Mouse (Mus musculus) embryonic facial prominence, embryonic 13.5 days (tissue): ENCODE data around the gene Wdr62. TPM values are rescaled to one million over a fixed set of nuclear protein-coding genes. Genes with fewer than 3 reads are reported as not detected.
A peak's percentile ranks its signal among the peaks of the same experiment; 100 is the strongest.
"Not testable (repeated sequence)": the region's sequence is repeated elsewhere in the genome, so short reads cannot be mapped to it uniquely, and the experiment has no call there.

ENCODE experiments used
- ATAC-seq: fragments of 200-750 bp; cut with Nextera tagmentation; 2 replicates; pipeline ENCODE4 v1.8.0; 2017; ENCODE audit warnings: low read depth; ENCODE audit not compliant: insufficient number of reproducible peaks, insufficient read depth, low FRiP score, low TSS enrichment
- H3K27ac ChIP-seq: fragments of 300-500 bp; sonication (generic); 2 replicates; pipeline ENCODE4 v1.5.1; 2015; ENCODE audit warnings: moderate library complexity, mild to moderate bottlenecking, inconsistent platforms
- H3K27me3 ChIP-seq: fragments of 300-500 bp; sonication (generic); 2 replicates; pipeline ENCODE4 v1.6.1; 2015; ENCODE audit warnings: mild to moderate bottlenecking, inconsistent platforms
- H3K36me3 ChIP-seq: fragments of 300-500 bp; sonication (generic); 2 replicates; pipeline ENCODE4 v1.6.1; 2015; ENCODE audit warnings: mild to moderate bottlenecking, inconsistent platforms
- H3K4me1 ChIP-seq: fragments of 300-500 bp; sonication (generic); 2 replicates; pipeline ENCODE4 v1.6.1; 2015; ENCODE audit warnings: inconsistent platforms
- H3K4me2 ChIP-seq: fragments of 300-500 bp; sonication (generic); 2 replicates; pipeline ENCODE4 v1.6.1; 2015; ENCODE audit warnings: moderate library complexity, mild to moderate bottlenecking, inconsistent platforms
- H3K4me3 ChIP-seq: fragments of 300-500 bp; sonication (generic); 2 replicates; pipeline ENCODE4 v1.5.1; 2015; ENCODE audit warnings: mild to moderate bottlenecking, inconsistent platforms
- H3K9ac ChIP-seq: fragments of 300-500 bp; sonication (generic); 2 replicates; pipeline ENCODE4 v1.6.1; 2015; ENCODE audit warnings: mild to moderate bottlenecking, inconsistent platforms
- H3K9me3 ChIP-seq: fragments of 300-500 bp; sonication (generic); 2 replicates; pipeline ENCODE4 v1.6.1; 2016; ENCODE audit warnings: inconsistent platforms
- WGBS: fragments of 180-500 bp; shearing (Covaris S2); methylation state at CpG from one replicate; pipeline ENCODE4 v1.1.7; 2015; ENCODE audit warnings: mixed read lengths; 5-methylcytosine and 5-hydroxymethylcytosine counted together
- polyA plus RNA-seq: library from polyadenylated mRNA; unstranded; fragments of >200 nt; fragmentation: Nextera tagmentation; extraction: Ambion mirVana; gene quantifications from 2 replicates; pipeline ENCODE4 v1.2.1, GENCODE M21; 2015

The Wdr62 gene
- polyA plus RNA-seq, 1 experiment from 2014 or later: 6.4 TPM

DNA sequence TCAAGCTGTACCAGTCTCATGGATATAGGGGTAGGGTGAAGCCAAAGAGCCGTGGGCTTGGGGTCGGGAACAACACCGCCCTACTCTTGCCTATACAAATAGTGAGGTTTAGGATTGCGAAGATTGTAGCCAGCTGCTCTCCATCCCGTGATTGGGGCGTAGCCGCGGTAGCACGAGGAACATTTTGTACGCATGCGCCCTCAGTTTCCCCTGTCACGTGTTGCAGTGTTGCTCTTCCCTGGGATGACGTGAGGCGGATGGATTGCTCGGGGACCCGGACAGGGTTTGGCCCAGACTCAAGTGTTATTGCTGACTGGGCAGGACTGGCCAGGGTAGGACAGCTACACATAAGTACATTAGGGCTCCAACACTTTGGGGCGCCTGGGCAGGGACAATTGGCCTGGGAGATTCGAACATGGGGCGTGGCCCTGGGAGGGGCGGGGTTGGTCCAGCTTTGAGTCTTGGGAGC, 485 bp upstream of the Wdr62 start:
- Histone ChIP-seq H3K4me3 (peak overlapping the region; percentile 81), H3K36me3 (no peaks in the 10 kb centered on the region), H3K27me3 (no peaks in the 10 kb centered on the region), H3K9ac (peak overlapping the region; percentile 68), H3K27ac (peak overlapping the region; percentile 97), H3K9me3 (no peaks in the 10 kb centered on the region), H3K4me1 (peaks cover 12% of the 10 kb centered on the region), H3K4me2 (peak overlapping the region; percentile 85)
- peak; percentile 86 for ATAC-seq
- WGBS: under 1% methylated on average over 20 of the region's 20 CpGs

DNA sequence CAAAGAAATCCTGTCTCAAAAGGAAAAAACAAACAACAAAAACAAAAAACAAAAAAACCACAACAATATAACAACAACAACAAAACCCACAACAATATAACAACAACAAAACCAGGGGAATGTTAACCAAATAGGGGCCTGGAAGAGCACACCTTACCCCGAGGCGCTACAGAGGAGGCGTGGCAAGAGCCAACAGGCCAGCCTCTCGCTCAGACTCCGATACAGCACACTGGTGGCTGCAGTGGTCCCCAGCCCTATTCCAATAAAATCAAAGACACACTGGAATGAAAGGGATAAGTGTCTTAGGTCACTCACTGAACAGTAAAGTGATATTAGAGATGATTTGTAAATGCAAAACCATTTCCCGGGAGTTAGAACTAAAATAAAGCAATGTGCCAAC, 683 bp downstream of the Wdr62 start:
- H3K27me3 ChIP-seq: no peaks in the 10 kb centered on the region
- peak overlapping the region; percentile 85 for H3K4me2 ChIP-seq
- H3K36me3 ChIP-seq: no peaks in the 10 kb centered on the region
- H3K4me3 ChIP-seq: peak overlapping the region; percentile 81
- peaks cover 12% of the 10 kb centered on the region for H3K4me1 ChIP-seq
- WGBS: 0% methylated on average over 6 of the region's 6 CpGs
- H3K9me3 ChIP-seq: no peaks in the 10 kb centered on the region
- 0 out of 2 replicates have a peak overlapping the region, but pooled peaks have one; percentile 97 for H3K27ac ChIP-seq
- no peak for ATAC-seq
- H3K9ac ChIP-seq: peak overlapping the region; percentile 69

DNA sequence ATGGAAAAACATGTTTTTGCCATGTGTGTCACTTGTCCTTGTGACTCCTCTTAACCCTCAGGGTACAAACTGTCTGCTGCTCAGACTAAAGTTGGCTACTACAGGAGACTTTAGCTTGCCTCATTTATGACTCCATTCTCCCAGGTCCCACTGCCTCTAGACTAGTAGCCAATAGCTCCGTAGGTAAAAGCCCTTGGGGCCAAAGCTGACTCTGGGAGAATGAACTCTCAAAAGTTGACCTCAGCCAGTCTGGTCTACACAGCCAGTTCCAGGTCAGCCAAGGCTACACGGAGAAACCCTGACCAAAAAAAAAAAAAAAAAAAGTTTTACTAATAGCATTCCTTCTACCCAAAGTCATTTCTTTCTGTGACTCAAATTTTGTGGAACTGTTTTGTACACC, 1.3 kb downstream of the Wdr62 start:
- WGBS: 56% methylated on average over 2 of the region's 2 CpGs
- ATAC-seq: no peak
- Histone ChIP-seq H3K27ac (no peak overlapping the region), H3K36me3 (no peaks in the 10 kb centered on the region), H3K4me3 (no peak overlapping the region), H3K9me3 (no peaks in the 10 kb centered on the region), H3K9ac (no peak overlapping the region), H3K4me2 (peak overlapping the region; percentile 85), H3K4me1 (peaks cover 12% of the 10 kb centered on the region), H3K27me3 (no peaks in the 10 kb centered on the region)

DNA sequence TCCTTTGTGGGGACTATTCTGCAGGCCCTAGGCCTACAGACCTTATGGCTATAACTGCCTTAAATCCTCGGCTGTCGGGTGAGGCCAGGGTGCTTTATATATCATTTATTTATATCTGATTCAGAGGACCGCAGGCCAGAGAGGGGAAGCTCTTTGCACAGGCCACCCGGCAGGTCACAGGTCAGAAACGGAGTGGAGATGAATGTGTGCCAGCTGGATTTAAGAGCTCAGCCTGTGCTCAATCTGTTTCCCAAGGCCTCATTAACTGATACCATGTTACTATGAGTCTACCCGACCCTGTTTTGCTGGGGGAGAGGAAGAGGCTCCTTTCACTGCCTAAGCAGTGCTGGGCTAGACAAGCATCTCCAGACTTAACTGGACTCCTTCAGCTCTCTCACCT, 5.8 kb downstream of the Wdr62 start:
- Histone ChIP-seq H3K27me3 (no peaks in the 10 kb centered on the region), H3K27ac (no peak overlapping the region), H3K36me3 (no peaks in the 10 kb centered on the region), H3K4me2 (no peak overlapping the region), H3K9me3 (no peaks in the 10 kb centered on the region), H3K9ac (no peak overlapping the region), H3K4me3 (no peak overlapping the region), H3K4me1 (peaks cover 3% of the 10 kb centered on the region)
- WGBS: 78% methylated on average over 6 of the region's 6 CpGs
- no peak for ATAC-seq

DNA sequence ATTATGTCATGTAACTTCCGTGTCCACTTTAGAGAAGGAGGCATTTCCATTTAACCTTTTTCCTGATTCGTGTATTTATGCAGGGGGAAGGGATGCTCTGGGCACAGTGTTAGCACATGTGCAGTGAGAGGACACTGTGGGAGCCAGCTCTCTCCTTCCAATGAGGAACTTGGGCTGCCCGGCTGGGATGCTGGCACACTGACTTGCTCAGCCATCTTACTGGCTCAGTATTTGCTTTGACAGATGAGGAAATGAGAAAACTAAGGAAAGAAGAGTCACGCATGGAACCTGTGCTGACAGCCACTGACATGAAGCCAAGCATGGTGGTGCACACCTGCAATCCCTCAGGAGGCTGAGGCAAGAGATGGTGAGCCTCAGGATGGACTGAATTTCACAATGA, 10.6 kb downstream of the Wdr62 start:
- H3K27ac ChIP-seq: no peak overlapping the region

DNA sequence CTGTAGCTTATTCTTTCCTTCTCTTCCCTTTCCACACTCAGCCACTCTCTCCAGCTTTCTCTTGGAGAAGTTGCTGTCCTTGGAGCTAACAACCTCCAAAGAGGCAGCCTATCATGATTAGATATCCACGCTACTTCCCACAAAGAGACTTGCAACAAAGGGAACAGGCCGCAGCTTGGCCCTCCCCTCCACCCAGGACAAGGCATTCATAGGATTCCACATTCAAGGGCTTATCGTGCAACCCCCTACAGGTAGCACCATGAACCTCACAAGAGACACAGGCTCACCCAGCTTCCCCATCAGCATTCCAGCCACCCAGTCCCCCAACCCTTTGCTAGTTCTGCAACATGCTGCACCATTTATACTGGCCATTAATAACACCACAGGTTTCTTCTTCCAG, 13.4 kb downstream of the Wdr62 start:
- ATAC-seq: no peak
- Histone ChIP-seq H3K4me3 (no peak overlapping the region), H3K27me3 (no peaks in the 10 kb centered on the region), H3K9me3 (no peaks in the 10 kb centered on the region), H3K4me1 (no peaks in the 10 kb centered on the region), H3K9ac (no peak overlapping the region), H3K27ac (no peak overlapping the region), H3K4me2 (no peak overlapping the region), H3K36me3 (peaks cover 25% of the 10 kb centered on the region)
- WGBS: 88% methylated on average over 3 of the region's 3 CpGs

More for the DNA sequence above, 10.6 kb downstream of the Wdr62 start:
- no peak for ATAC-seq
- Histone ChIP-seq H3K9me3 (no peaks in the 10 kb centered on the region), H3K4me2 (no peak overlapping the region), H3K36me3 (peaks cover 14% of the 10 kb centered on the region; the same call in 1 of the 2 replicates), H3K27me3 (no peaks in the 10 kb centered on the region), H3K4me3 (no peak overlapping the region), H3K9ac (no peak overlapping the region), H3K4me1 (no peaks in the 10 kb centered on the region)
- WGBS: 83% methylated on average over 4 of the region's 4 CpGs

DNA sequence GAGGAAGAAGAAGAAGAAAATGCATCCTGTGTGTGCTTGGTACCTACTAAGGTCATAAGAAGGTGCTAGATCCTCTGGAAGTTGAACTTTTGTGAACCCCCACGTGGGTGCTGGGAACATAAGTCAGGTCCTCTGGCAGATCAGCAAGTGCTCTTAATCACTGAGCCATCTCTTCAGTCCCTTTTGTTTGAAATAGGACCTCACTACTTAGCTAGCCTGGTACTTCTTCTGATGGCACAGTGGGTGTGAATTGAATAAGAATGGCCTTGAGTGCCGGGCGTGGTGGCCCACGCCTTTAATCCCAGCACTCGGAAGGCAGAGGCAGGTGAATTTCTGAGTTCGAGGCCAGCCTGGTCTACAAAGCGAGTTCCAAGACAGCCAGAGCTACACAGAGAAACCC, 14.3 kb downstream of the Wdr62 start:
- Histone ChIP-seq H3K36me3 (peaks cover 31% of the 10 kb centered on the region), H3K9ac (no peak overlapping the region), H3K27me3 (no peaks in the 10 kb centered on the region), H3K27ac (no peak overlapping the region), H3K9me3 (no peaks in the 10 kb centered on the region), H3K4me1 (no peaks in the 10 kb centered on the region), H3K4me3 (no peak overlapping the region), H3K4me2 (no peak overlapping the region)
- ATAC-seq: no peak
- 87% methylated on average over 7 of the region's 7 CpGs for WGBS

- Histone ChIP-seq H3K36me3 (peaks cover 31% of the 10 kb centered on the region), H3K4me3 (no peak overlapping the region), H3K4me2 (no peak overlapping the region), H3K27ac (no peak overlapping the region), H3K9ac (no peak overlapping the region), H3K4me1 (no peaks in the 10 kb centered on the region), H3K9me3 (no peaks in the 10 kb centered on the region), H3K27me3 (no peaks in the 10 kb centered on the region)
- ATAC-seq: no peak
- 92% methylated on average over 5 of the region's 5 CpGs for WGBS
These were observed 14.7 kb downstream of the Wdr62 start for GRCm38 (mm10) chr7:30265531-30265930.

GRCm38 (mm10) chr7:30265041-30265440, 15.2 kb downstream of the Wdr62 start:
- no peak overlapping the region for H3K9ac ChIP-seq
- H3K27ac ChIP-seq: no peak overlapping the region
- H3K27me3 ChIP-seq: no peaks in the 10 kb centered on the region
- no peaks in the 10 kb centered on the region for H3K9me3 ChIP-seq
- peaks cover 31% of the 10 kb centered on the region for H3K36me3 ChIP-seq
- H3K4me2 ChIP-seq: no peak overlapping the region
- H3K4me1 ChIP-seq: no peaks in the 10 kb centered on the region
- no peak for ATAC-seq
- 78% methylated on average over 2 of the region's 2 CpGs for WGBS
- no peak overlapping the region for H3K4me3 ChIP-seq

- Histone ChIP-seq H3K27ac (no peak overlapping the region), H3K4me2 (no peak overlapping the region), H3K27me3 (no peaks in the 10 kb centered on the region), H3K36me3 (peaks cover 9% of the 10 kb centered on the region; the same call in 1 of the 2 replicates), H3K4me1 (no peaks in the 10 kb centered on the region), H3K9ac (no peak overlapping the region), H3K4me3 (no peak overlapping the region), H3K9me3 (no peaks in the 10 kb centered on the region)
- no peak for ATAC-seq
- WGBS: 84% methylated on average over 12 of the region's 12 CpGs
These were observed 28.0 kb downstream of the Wdr62 start for GRCm38 (mm10) chr7:30251956-30252954.

DNA sequence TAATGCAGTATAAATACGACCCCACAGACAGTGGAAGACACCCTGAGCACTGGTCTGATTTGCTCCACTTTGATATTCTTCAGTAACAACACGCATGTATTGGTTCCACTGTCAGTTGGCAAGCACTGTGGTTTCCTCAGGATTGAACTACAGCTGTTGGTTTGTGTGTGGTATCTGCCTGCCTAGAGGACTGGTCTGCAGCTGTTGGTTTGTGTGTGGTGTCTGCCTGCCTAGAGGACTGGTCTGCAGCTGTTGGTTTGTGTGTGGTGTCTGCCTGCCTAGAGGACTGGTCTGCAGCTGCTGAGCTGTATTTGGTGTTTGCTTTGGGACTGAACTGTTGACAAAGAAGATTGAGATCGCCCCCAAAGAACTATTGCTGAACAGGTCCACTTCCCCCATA, 42.8 kb downstream of the Wdr62 start:
- 72% methylated on average over 3 of the region's 3 CpGs for WGBS
- ATAC-seq, H3K9ac ChIP-seq, H3K4me3 ChIP-seq, H3K27ac ChIP-seq, H3K9me3 ChIP-seq, H3K4me2 ChIP-seq, H3K27me3 ChIP-seq: not testable (repeated sequence)
- peaks cover 11% of the 10 kb centered on the region for H3K4me1 ChIP-seq
- peaks cover 27% of the 10 kb centered on the region for H3K36me3 ChIP-seq

DNA sequence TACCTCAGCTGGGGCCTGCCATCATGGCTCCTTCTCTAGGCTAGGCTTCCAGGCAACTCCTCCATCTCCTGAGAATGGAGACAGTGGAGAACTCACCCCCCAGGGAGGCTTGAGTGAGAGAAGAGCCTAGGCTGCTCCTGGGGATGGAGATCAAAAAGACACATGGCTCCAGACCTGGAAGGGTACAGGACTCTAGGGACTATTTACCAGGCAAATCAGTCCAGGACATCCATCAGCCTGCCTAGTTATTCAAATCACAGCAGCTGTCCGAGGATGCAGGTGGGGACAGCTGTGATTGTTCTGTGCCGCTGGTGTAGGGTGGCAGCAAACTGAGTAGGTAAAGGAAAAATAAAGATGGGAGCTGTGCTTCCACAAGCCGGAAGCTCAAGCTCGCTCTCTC, 44.6 kb downstream of the Wdr62 start, which contains the start of gene Ovol3:
Ovol3 (minus strand) TSS at position 101 of the 400 bp plus-strand sequence.
- Histone ChIP-seq H3K9me3 (no peaks in the 10 kb centered on the region), H3K4me2 (no peak within 1 kb of the TSS), H3K9ac (no peak within 1 kb of the TSS), H3K4me3 (no peak within 1 kb of the TSS), H3K27me3 (no peaks in the 10 kb centered on the region), H3K36me3 (peaks cover 19% of the 10 kb centered on the region), H3K4me1 (peaks cover 16% of the 10 kb centered on the region), H3K27ac (no peak within 1 kb of the TSS)
- ATAC-seq: no peak
- WGBS: 90% methylated on average over 4 of the region's 4 CpGs
